Mouse (Mus musculus): Measurements from ENCODE around the gene Cwc27. TPM values are rescaled to one million over a fixed set of nuclear protein-coding genes. Genes with fewer than 3 reads are reported as not detected.

Gene Cwc27
- polyA plus RNA-seq, 1 experiment, result 19.3 TPM

GRCm38 (mm10) chr13:104650654-104651053 is 166.3 kb downstream of the Cwc27 start:
- DNase-seq (ENCODE audit: extremely low spot score in 1 of 2, low spot score in 1 of 2), result no peak

DNA sequence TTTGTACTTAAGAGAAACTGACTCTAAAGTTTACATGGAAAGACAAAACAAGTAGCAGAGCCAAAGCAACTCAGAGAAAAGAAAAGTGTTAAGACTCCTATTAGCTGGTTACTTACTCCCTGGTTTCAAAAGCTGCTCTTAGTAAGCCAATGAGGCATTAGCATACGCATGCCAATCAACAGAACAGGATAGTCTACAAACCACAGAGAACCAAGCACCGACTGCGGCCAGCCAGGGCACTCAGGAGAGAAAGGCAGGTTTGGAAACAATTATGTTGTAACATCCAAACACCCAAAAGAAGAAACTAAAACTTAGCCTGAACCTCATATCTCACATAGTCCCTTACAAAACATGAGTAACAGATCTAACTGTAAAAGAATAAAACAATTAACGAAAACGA is 166.8 kb downstream of the Cwc27 start:
- DNase-seq (ENCODE audit: extremely low spot score in 1 of 2, low spot score in 1 of 2), result no peak

DNA sequence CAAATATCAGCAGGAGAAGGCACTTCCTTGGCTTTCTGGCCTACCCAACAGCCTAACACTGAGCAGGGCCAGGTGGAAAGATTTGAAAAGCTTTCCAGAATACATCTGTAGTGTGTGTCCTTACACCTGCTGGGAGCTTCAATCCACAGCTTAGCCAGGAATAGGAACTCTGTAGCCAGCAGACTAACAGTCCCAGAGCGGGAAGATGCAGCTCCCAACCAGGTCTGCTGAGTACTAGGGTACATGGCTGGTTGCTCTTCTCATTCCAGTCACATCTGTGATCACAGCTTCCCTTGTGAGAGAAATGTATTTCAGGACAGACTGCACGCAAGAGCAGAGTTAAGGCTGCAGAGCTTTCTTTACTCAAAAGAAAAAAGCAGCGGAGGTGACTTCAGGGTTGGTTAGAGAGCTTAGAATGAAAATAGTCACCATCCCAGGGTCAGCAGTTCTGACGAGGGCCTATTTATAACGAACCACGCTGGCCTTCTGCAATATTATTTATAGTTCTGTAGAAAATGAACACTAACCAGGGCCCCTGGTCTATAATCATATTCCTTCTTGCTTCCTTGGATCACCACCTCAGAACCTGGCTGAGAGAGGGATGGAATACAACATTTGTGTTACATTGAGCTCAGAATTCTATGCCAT is 171.0 kb downstream of the Cwc27 start:
- no peak for DNase-seq (ENCODE audit: extremely low spot score in 1 of 2, low spot score in 1 of 2)

DNA sequence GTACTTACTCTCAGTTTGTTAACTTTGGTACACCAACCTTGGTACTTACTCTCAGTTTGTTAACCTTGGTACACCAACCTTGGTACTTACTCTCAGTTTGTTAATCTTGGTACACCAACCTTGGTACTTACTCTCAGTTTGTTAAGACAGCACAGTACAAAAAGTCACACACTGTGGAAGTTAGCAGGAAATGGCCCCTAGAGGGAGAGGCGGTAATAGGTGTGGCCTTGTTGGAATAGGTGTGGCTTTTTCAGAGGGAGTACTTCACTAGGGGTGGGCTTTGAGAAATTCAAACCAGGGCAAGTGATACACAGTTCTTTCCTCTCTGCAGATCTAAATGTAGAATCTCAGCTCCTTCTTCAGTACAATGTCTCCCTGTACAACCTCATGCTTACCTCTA is 172.8 kb downstream of the Cwc27 start:
- no peak for DNase-seq (ENCODE audit: extremely low spot score in 1 of 2, low spot score in 1 of 2)

- DNase-seq (ENCODE audit: extremely low spot score in 1 of 2, low spot score in 1 of 2), result no peak
These were observed 176.1 kb downstream of the Cwc27 start for GRCm38 (mm10) chr13:104640694-104641454.

GRCm38 (mm10) chr13:104638988-104639387 is 178.0 kb downstream of the Cwc27 start:
- no peak for DNase-seq (ENCODE audit: extremely low spot score in 1 of 2, low spot score in 1 of 2)

DNA sequence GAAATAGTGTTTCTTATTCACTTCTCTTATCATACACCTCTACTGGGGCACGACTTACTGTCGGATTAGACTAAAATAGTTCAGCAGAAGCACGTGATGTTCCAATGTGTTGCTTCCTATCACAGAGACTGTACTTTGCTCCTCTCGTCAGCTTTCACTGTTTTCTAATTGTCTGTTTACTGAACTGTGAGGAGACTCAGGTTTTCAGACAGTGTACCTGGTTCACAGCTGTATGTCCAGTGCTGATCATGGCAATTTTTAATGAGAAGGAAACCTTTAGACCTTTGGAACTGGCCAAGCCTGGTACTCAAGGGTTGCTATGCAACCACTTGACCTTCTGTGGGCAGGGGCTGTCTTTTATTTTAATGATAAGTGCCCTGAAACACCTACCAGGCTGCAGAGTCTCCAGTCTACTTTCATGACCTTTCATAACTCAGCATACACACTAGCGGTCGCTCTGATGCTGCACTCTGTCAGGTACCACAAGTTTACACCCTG is 180.9 kb downstream of the Cwc27 start:
- no peak for DNase-seq (ENCODE audit: extremely low spot score in 1 of 2, low spot score in 1 of 2)

DNA sequence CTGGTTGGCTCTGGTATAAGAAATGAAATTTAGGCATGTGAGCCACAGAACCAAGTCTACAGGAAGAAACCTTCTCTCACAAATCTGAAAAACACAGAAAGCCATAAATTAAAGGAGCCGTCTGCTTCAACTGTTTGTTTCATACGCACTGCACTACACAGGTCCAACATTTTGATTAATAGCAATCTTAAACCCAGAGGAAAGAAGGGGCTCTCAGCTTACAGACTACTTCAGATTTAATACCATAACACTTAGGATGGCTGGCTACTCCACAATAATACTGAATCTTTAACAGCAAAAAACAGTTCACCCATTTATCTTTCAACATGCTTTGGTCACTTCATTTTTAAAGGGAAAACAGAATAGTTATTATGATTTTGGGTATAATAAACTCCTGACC is 182.2 kb downstream of the Cwc27 start:
- no peak for DNase-seq (ENCODE audit: extremely low spot score in 1 of 2, low spot score in 1 of 2)

DNA sequence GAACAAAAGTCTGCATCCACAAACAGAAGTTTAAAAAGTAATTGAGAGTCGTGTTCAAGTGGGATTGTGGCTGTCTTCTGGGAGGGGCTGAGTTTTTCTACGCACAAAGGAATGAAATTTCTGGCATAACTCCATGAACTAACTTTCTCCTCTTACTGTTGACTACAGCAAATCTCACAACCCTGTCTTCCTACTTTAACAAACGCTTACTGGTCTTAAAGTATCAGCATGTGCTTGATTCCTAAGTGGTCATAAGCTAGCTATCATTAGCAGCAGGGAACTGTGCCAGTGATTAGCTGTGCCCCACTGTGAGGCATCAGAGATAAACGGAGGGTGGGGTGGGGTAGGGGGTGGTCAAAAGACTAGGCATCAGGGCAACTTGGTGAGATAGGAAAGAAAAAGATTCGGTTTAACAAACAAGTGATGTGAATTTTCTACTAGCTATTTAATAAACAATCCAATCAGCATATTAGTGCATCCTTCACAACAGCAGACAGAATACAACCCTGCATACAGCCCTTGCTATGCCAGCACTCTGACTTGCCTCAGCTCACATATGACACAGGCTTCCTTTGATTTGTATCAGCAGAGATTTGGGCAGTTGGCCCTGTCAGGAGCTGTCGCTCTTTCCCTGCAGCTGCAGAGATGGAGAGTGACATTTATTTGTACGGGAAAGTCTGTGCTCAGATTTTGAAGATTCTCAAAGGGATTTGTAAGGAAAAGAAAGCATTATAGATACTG is 184.3 kb downstream of the Cwc27 start:
- no peak for DNase-seq (ENCODE audit: extremely low spot score in 1 of 2, low spot score in 1 of 2)

DNA sequence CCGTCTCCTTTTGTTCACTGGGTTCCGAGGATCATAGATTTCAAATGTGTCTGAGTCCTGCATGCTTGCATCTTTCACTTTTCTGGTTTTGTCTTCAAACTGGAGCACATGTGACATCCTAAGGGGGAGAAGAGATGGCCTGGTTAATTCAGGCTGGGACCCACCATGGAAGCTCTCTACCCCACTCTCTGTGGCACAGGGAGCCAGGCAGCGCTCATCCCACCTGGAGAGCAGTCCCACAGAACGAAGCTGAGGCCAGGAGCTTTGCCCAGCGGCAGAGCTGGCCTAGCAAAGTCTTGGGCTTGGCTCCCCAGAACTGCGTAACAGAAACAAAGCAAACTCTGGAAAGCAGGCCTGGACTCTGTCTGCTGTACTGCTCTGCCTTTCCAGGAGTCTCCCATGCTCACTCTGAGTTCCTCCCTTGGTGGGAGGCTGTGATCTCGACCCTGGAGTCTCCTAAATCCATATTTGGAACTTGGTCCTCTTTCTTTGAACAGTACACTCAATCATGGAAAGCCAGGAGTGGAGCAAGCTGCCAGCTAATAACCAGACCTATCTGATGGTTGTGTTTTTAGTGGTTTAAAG is 185.2 kb downstream of the Cwc27 start:
- no peak for DNase-seq (ENCODE audit: extremely low spot score in 1 of 2, low spot score in 1 of 2)

DNA sequence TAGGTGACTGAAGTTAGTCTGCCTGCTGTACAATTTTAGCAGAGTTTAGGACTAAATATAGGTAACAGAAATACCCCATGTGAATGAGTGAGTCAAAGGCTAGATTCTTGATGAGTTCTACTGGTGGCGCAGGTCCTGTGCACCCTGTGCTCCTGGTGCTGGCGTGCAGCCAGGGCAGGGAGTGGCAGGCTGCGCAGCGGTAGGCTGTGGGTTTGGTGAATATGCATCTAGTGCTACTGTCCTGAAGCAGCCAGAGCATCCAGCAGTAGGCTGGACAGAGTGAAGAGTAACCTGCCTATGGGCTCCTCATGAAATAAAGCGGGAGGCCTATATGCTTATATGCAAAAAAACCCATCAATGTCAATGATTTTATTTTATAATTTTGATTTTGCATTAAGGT is 186.1 kb downstream of the Cwc27 start:
- no peak for DNase-seq (ENCODE audit: extremely low spot score in 1 of 2, low spot score in 1 of 2)

DNA sequence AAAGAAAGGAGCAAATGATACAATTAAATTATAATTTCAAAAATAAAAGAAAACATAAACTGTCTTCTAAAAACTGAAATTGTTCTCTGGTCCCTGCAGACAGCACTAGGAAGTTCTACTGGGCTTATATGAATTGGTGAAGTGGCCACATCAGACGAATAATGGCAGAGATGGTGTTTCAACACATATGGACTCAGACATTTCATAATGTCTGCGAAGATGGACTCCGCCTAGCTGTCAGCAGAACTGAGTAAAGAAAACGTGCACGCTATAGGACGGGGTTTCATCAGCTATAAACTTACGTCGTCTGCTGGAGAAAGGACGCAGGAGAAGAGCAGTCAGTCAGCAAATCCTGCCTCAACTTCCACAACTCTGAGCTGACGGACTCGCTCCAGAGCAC is 187.3 kb downstream of the Cwc27 start:
- DNase-seq (ENCODE audit: extremely low spot score in 1 of 2, low spot score in 1 of 2), result no peak

GRCm38 (mm10) chr13:104628019-104628418 is 188.9 kb downstream of the Cwc27 start:
- no peak for DNase-seq (ENCODE audit: extremely low spot score in 1 of 2, low spot score in 1 of 2)

- DNase-seq (ENCODE audit: extremely low spot score in 1 of 2, low spot score in 1 of 2), result no peak
These were observed 189.6 kb downstream of the Cwc27 start for GRCm38 (mm10) chr13:104627169-104627909.

- no peak for DNase-seq (ENCODE audit: extremely low spot score in 1 of 2, low spot score in 1 of 2)
These were observed 193.6 kb downstream of the Cwc27 start for GRCm38 (mm10) chr13:104623130-104623891.

GRCm38 (mm10) chr13:104622102-104622743 is 194.7 kb downstream of the Cwc27 start:
- DNase-seq (ENCODE audit: extremely low spot score in 1 of 2, low spot score in 1 of 2), result no peak

DNA sequence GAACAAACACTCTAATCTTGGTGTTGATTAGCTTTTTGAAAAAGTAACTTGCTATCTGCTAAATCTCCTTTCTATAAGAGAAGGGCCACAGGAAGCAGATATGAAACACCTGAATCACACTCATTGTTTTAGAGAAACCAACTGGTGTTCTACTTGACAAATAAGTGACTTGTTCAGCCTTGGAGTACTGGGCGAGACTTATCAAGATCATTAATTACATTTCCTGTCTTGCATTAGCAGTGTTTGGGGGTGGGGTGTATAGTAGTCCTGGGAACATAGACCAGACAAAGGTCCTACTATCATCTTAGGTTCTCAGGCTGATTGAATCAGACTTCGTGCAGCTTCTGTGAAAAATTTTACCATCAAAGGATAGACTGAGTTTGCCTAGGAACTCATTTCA is 196.5 kb downstream of the Cwc27 start:
- no peak for DNase-seq (ENCODE audit: extremely low spot score in 1 of 2, low spot score in 1 of 2)

- DNase-seq (ENCODE audit: extremely low spot score in 1 of 2, low spot score in 1 of 2), result peak; percentile 57 to 79
These were observed 197.2 kb downstream of the Cwc27 start for GRCm38 (mm10) chr13:104619503-104620288.
